Mouse (Mus musculus) olfactory bulb, adult 2 months (tissue): ENCODE data around the gene Cdh13.

Experiments used
- CTCF ChIP-seq: fragments of 200-500 bp; IDR thresholded peaks from 2 replicates; pipeline ENCODE4 v1.5.1; 2012; ENCODE audit warnings: low read depth, mild to moderate bottlenecking, low read length, moderate library complexity; ENCODE audit not compliant: insufficient read depth
- POLR2A ChIP-seq: fragments of 200-500 bp; IDR thresholded peaks from 2 replicates; pipeline ENCODE4 v1.6.1; 2012; ENCODE audit warnings: mild to moderate bottlenecking, low read depth, low read length, moderate library complexity; ENCODE audit not compliant: insufficient read depth

DNA sequence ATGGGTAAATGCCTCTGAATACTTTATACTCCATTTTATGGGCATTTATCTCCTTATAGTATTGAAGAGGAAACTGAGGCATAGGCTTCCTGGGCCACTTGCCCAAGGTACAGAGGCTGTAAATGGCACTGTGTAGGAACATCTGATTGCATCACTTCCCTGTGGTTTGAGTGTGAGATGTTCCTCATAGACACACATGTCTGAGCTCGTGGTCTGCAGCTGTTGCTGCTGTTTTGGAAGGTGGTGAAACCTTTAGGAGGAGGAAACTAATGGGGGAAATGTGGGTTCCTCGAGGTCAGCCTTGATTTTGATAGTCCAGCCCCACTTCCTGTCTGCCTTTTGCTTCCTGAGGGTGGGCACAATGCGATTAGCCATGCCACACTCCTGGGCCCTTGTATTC lies 105.9 kb downstream of the Cdh13 start:
- TF ChIP-seq CTCF (no peak), POLR2A (no peak)
